Mouse (Mus musculus) limb, embryonic 11.5 days (tissue): ENCODE measurements around the gene Tssc4. TPM values are rescaled to one million over a fixed set of nuclear protein-coding genes. Genes with fewer than 3 reads are reported as not detected.
A peak's percentile ranks its signal among the peaks of the same experiment; 100 is the strongest.

Experiments
- ATAC-seq: fragments of 200-750 bp; cut with Nextera tagmentation; 2 replicates; pipeline ENCODE4 v1.8.0; 2017; ENCODE audit warnings: low read depth; ENCODE audit not compliant: insufficient number of reproducible peaks, low FRiP score, low TSS enrichment
- DNase-seq: peaks from one replicate; pipeline ENCODE4 v3.0.0-alpha.2; 2015; ENCODE audit warnings: low spot score
- H3K27ac ChIP-seq: fragments of 300-500 bp; sonication (generic); replicated peaks from 2 replicates; pipeline ENCODE4 v1.5.1; 2014; ENCODE audit warnings: low read depth, mild to moderate bottlenecking, low read length
- H3K27me3 ChIP-seq: fragments of 300-500 bp; sonication (generic); 2 replicates; pipeline ENCODE4 v1.6.1; 2014; ENCODE audit warnings: mild to moderate bottlenecking, low read length, mixed read lengths; ENCODE audit not compliant: control insufficient read depth, insufficient read depth
- H3K36me3 ChIP-seq: fragments of 300-500 bp; sonication (generic); 2 replicates; pipeline ENCODE4 v1.6.1; 2014; ENCODE audit warnings: mild to moderate bottlenecking, low read length, moderate library complexity, mixed read lengths; ENCODE audit not compliant: control insufficient read depth, insufficient read depth
- H3K4me1 ChIP-seq: fragments of 300-500 bp; sonication (generic); 2 replicates; pipeline ENCODE4 v1.6.1; 2014; ENCODE audit warnings: low read length, mixed read lengths; ENCODE audit not compliant: control insufficient read depth, insufficient read depth
- H3K4me2 ChIP-seq: fragments of 300-500 bp; sonication (generic); 2 replicates; pipeline ENCODE4 v1.6.1; 2014; ENCODE audit warnings: low read depth, mild to moderate bottlenecking, moderate library complexity; ENCODE audit not compliant: severe bottlenecking
- H3K4me3 ChIP-seq: fragments of 300-500 bp; sonication (generic); 2 replicates; pipeline ENCODE4 v1.5.1; 2014; ENCODE audit warnings: low read depth, low read length
- H3K9ac ChIP-seq: fragments of 300-500 bp; sonication (generic); 2 replicates; pipeline ENCODE4 v1.6.1; 2014; ENCODE audit warnings: mild to moderate bottlenecking, low read length
- H3K9me3 ChIP-seq: fragments of 300-500 bp; sonication (generic); 2 replicates; pipeline ENCODE4 v1.6.1; 2016; ENCODE audit warnings: low read length; ENCODE audit not compliant: control insufficient read depth
- WGBS: fragments of 180-500 bp; shearing (Covaris S2); extraction: QIAGEN DNeasy Blood & Tissue Kit; methylation state at CpG from one replicate; pipeline ENCODE4 v1.1.7; 2014; 5-methylcytosine and 5-hydroxymethylcytosine counted together
- polyA plus RNA-seq: library from polyadenylated mRNA; unstranded; fragments of >200 nt; fragmentation: Nextera tagmentation; extraction: Ambion mirVana; gene quantifications from 2 replicates; pipeline ENCODE4 v1.2.1, GENCODE M21; 2014

The Tssc4 gene
- polyA plus RNA-seq, 1 experiment from 2014 or later = 82.1 TPM

GRCm38 (mm10) chr7:143083708-143084107 lies 14.7 kb downstream of the Tssc4 start:
- Histone ChIP-seq H3K4me1 (peaks cover 10% of the 10 kb centered on the region), H3K27me3 (no peaks in the 10 kb centered on the region), H3K4me3 (no peak overlapping the region), H3K36me3 (no peaks in the 10 kb centered on the region), H3K9ac (no peak overlapping the region), H3K4me2 (no peak overlapping the region), H3K9me3 (no peaks in the 10 kb centered on the region), H3K27ac (no peak overlapping the region)
- ATAC-seq (no peak), DNase-seq (no peak)
- WGBS = 78% methylated on average over 2 of the region's 2 CpGs

GRCm38 (mm10) chr7:143086366-143086765 lies 17.3 kb downstream of the Tssc4 start:
- H3K4me3 ChIP-seq = no peak overlapping the region
- DNase-seq (peak; percentile 70), ATAC-seq (no peak; the same call in 1 of the 2 replicates)
- peak overlapping the region; percentile 48 for H3K9ac ChIP-seq
- H3K27me3 ChIP-seq = no peaks in the 10 kb centered on the region
- no peaks in the 10 kb centered on the region for H3K9me3 ChIP-seq
- WGBS = 44% methylated on average over 2 of the region's 2 CpGs
- H3K27ac ChIP-seq = peak overlapping the region; percentile 77
- peaks cover 10% of the 10 kb centered on the region for H3K4me1 ChIP-seq
- H3K4me2 ChIP-seq = no peak overlapping the region
- H3K36me3 ChIP-seq = no peaks in the 10 kb centered on the region

- Histone ChIP-seq H3K9ac (peak overlapping the region; percentile 48), H3K4me2 (no peak overlapping the region), H3K4me1 (peaks cover 10% of the 10 kb centered on the region), H3K36me3 (no peaks in the 10 kb centered on the region), H3K4me3 (no peak overlapping the region), H3K27ac (peak overlapping the region; percentile 77), H3K9me3 (no peaks in the 10 kb centered on the region), H3K27me3 (no peaks in the 10 kb centered on the region)
- 29% methylated on average over 4 of the region's 4 CpGs for WGBS
- ATAC-seq (peak; percentile 83), DNase-seq (peak; percentile 78)
Observed at GRCm38 (mm10) chr7:143087070-143087579, 18.1 kb downstream of the Tssc4 start.

GRCm38 (mm10) chr7:143093847-143094246 lies 24.8 kb downstream of the Tssc4 start:
- ATAC-seq = no peak
- DNase-seq = no peak
- no peak overlapping the region for H3K9ac ChIP-seq
- H3K4me2 ChIP-seq = no peak overlapping the region
- H3K9me3 ChIP-seq = no peaks in the 10 kb centered on the region
- H3K4me3 ChIP-seq = no peak overlapping the region
- H3K27ac ChIP-seq = no peak overlapping the region
- no peaks in the 10 kb centered on the region for H3K36me3 ChIP-seq
- 68% methylated on average over 3 of the region's 3 CpGs for WGBS
- H3K4me1 ChIP-seq = no peaks in the 10 kb centered on the region
- H3K27me3 ChIP-seq = no peaks in the 10 kb centered on the region

- DNase-seq (peak; percentile 89), ATAC-seq (peak; percentile 60; the same call in 1 of the 2 replicates)
- Histone ChIP-seq H3K27me3 (no peaks in the 10 kb centered on the region), H3K9me3 (no peaks in the 10 kb centered on the region), H3K27ac (no peak within 1 kb of the TSS), H3K4me2 (no peak within 1 kb of the TSS), H3K4me1 (no peaks in the 10 kb centered on the region), H3K9ac (no peak within 1 kb of the TSS), H3K4me3 (no peak within 1 kb of the TSS), H3K36me3 (no peaks in the 10 kb centered on the region)
- whole genome bisulfite sequencing = 44% methylated on average over 10 of the region's 10 CpGs
Observed at GRCm38 (mm10) chr7:143094592-143095553, 25.8 kb downstream of the Tssc4 start, which contains the start of gene Trpm5. Trpm5 (minus strand) TSS chr7:143094642.

GRCm38 (mm10) chr7:143095554-143095907 lies 26.5 kb downstream of the Tssc4 start:
- DNase-seq (no peak), ATAC-seq (no peak)
- Histone ChIP-seq H3K4me1 (no peaks in the 10 kb centered on the region), H3K4me3 (no peak overlapping the region), H3K27ac (no peak overlapping the region), H3K9ac (no peak overlapping the region), H3K36me3 (no peaks in the 10 kb centered on the region), H3K27me3 (no peaks in the 10 kb centered on the region), H3K4me2 (no peak overlapping the region), H3K9me3 (no peaks in the 10 kb centered on the region)
- WGBS = 66% methylated on average over 1 of the region's 1 CpGs

GRCm38 (mm10) chr7:143100759-143101158 lies 31.7 kb downstream of the Tssc4 start:
- Histone ChIP-seq H3K27ac (no peak overlapping the region), H3K27me3 (peaks cover 7% of the 10 kb centered on the region), H3K9me3 (no peaks in the 10 kb centered on the region), H3K4me2 (no peak overlapping the region), H3K4me1 (no peaks in the 10 kb centered on the region), H3K9ac (no peak overlapping the region), H3K4me3 (no peak overlapping the region), H3K36me3 (no peaks in the 10 kb centered on the region)
- WGBS = 70% methylated on average over 4 of the region's 4 CpGs
- ATAC-seq (no peak), DNase-seq (no peak)

- Histone ChIP-seq H3K4me3 (no peak overlapping the region), H3K9me3 (no peaks in the 10 kb centered on the region), H3K4me1 (peaks cover 7% of the 10 kb centered on the region), H3K36me3 (no peaks in the 10 kb centered on the region), H3K27me3 (peaks cover 45% of the 10 kb centered on the region), H3K27ac (no peak overlapping the region), H3K9ac (no peak overlapping the region), H3K4me2 (no peak overlapping the region)
- DNase-seq (no peak), ATAC-seq (no peak)
- WGBS = 72% methylated on average over 11 of the region's 11 CpGs
Observed at GRCm38 (mm10) chr7:143105258-143105897, 36.3 kb downstream of the Tssc4 start.
